Mouse (Mus musculus) right cerebral cortex, adult 2 months (tissue): ENCODE measurements at regions not wholly inside any gene's neighbourhood (a gene's known extent, or its start where the extent isn't known, plus 50 kb on each side); places are given as distances from the start of the nearest gene placed in this dataset.
A peak's percentile ranks its signal among the peaks of the same experiment; 100 is the strongest.

Experiments
- DNase-seq, 2 experiments: peaks; one replicate each; pipeline ENCODE4 v3.0.0; 2021 to 2022; ENCODE audit warnings: low spot score in 2 of 2

DNA sequence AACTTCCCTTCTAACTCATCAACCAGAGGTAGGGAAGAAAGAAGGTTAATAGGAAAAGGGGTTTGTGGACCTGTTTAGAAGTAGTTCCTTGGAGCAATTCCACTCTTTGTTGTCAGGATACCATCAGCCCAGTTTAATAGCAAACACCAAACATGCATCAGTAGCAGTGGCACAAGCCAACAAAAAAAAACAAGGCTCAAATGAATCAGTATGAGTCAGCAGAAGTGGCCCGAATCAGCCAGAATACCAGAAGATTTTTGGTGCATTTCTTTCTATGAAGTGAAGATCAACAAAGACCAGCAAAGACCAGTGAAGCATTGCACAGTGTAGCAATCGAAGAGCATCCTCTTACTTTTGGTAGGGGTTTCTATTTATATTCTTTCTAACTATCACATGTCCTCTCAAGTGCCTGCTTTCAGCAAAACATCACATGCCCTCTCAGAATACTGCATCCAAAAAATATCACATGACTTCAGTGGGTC is 52.9 kb upstream of the Gm10944 start:
- DNase-seq = no peak

DNA sequence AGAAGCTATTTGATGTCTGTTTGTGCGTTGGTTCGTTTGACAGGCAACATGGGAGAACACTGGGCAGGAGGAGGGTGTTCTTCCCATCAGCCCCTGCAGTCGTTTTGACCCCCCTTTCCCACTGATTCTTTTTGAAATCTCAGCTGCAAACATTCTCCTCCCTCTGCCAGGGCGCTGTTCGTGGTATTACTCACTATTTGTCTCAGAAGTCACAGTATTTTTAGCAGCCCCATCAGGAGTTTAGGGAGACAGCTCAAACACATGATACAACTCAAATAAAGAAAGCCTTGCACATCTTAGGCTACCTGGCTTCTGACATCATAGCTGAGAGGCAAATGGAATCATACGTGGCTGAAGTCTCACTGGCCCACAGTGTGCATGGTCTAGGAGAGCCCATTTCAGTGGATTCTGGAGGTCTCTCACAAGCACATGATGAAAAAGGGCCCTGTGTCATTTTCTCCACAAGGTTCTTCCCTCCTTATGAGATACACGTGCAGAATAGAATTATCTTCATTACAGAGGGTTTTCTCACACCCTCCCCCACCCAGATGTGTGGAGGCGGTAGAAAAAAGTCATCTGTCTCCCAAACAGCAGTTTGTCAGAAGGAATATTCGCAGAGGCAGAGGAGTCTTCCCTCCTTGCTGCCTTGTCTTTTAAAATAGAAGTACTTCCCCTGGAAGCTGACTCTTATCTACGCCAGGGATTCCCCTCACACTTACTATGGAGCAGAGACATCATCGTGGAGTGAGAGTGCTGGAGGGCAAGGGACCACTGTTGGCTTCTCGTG is 57.1 kb upstream of the Rab32 start:
- peak; percentile 41 to 55 for DNase-seq

DNA sequence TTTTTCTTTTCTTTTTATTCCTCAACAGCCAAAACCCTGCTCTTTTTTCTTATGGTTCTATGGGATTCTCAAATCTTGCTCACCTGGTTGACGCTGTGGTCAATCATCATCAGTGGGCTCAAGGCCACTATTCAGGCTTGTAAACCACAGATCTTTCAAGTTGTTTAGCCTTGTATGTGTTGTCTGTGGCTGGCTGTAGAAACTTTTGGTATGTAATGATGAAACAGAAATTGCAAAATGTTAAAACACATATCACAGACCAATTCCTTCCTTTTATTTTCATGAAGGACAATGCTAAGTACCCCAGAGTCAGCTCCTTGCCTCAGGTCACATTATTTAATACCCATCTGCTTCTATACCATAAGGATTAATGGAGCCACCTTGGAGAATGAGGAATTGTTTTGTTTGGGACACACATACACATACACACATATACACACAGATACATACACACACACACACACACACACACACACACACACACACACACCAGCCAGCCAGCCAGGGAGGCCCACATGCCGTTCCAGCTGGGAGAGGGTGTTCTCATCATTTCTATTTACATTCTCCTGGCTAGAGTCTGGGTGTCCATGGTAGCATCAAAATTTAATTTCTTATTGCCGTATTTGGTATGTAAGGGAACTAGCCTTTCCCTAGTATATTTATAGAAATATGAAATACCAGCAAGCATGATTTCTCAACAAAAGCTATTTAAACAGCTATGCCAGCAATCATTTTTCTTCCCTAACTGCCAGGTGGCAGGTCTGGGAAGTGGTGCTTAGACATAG is 52.7 kb upstream of the Rab32 start:
- DNase-seq = peak; percentile 29 to 34

DNA sequence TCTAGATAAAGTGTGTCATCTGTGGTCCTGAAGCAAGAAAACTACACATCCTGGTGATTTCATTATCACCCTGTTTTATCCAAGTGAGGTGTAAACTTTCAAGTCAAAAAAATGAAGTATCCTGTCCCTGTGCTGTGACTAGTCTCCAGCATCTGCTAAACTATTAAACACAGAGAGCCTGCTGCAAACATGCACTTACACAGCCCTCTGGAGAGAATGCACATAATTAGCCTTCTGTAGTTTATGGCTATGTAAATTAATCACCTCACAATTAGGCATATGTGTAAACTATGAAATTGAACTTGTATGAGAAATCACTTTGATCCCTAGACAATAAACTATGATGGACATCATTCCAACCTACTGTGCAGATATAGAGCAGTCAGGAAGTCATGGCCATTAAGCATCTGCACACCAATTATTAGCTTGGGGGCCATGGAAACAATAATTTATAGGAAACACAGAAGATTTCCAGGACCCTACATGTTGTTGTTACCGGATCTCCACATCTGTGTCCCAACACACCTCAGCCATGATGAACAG is 50.6 kb upstream of the Rab32 start:
- no peak for DNase-seq
